Mouse (Mus musculus): ENCODE measurements around the gene Dctn1. TPM values are rescaled to one million over a fixed set of nuclear protein-coding genes. Genes with fewer than 3 reads are reported as not detected.
A peak's percentile ranks its signal among the peaks of the same experiment; 100 is the strongest.

Gene Dctn1
- polyA plus RNA-seq (2012; ENCODE audit: insufficient read depth, insufficient read length, missing spikeins): 87.2 and 98.2 TPM in 2 replicates

GRCm38 (mm10) chr6:83165607-83166242, at the start of gene Dctn1:
Gene Dctn1 (plus strand): TSS chr6:83165920.
- no peak for TF ChIP-seq CTCF (IDR thresholded peaks at IDR 0.05; ENCODE audit: low read depth, low read length)
- no peak for TF ChIP-seq POLR2A (IDR thresholded peaks at IDR 0.05; ENCODE audit: borderline replicate concordance, low read depth, low read length)
- Histone ChIP-seq H3K4me1 (ENCODE audit: control insufficient read depth, insufficient read depth, low read length) (peaks cover 23% of the 10 kb centered on the region), H3K27ac (ENCODE audit: insufficient read depth, low read depth, low read length) (peak within 1 kb of the TSS; percentile 58)

DNA sequence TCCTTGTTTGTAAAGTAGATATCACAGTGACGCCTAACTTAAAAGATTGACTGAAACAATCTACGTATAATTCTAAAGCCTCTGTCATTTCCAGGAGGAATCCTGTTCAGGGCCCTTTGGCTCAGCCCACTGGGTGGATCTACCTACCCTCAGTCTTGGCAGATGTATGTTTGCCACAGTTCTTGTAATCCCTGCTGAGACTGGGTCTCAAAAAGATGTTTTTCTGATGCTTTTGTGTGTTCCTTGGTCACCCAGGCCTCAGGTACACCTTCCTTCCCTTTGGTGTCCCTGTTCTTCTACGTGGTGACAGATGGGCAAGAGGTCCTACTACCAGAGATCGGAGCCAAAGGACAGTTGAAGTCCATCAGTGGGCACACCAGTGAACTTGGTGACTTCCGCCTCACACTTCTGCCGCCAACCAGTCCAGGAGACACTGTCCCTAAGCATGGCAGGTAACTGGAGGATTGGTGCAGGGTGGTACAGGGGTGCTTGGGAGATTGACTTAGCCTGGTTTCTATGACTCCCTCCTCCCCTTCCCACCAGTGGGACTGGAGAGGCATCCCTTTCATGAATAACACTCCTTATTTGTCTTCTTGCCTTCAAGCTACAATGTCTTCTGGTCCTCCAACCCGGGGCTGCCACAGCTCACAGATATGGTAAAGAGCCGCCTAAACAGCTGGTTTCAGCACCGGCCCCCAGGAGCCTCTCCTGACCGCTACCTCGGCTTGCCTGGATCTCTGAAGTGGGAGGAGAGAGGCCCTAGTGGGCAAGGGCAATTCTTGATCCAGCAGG, 49.2 kb upstream of the Dctn1 start:
- peaks cover 16% of the 10 kb centered on the region for H3K4me1 ChIP-seq (ENCODE audit: control insufficient read depth, insufficient read depth, low read length)
- no peak overlapping the region for H3K27ac ChIP-seq (ENCODE audit: insufficient read depth, low read depth, low read length)
- TF ChIP-seq POLR2A (IDR thresholded peaks at IDR 0.05; ENCODE audit: borderline replicate concordance, low read depth, low read length): no peak
- TF ChIP-seq CTCF (IDR thresholded peaks at IDR 0.05; ENCODE audit: low read depth, low read length): no peak
- H3K4me3 ChIP-seq (ENCODE audit: insufficient read depth, low read length): peak overlapping the region; percentile 77

More at GRCm38 (mm10) chr6:83165607-83166242, at the start of gene Dctn1:
- peak within 1 kb of the TSS; percentile 81 for H3K4me3 ChIP-seq (ENCODE audit: insufficient read depth, low read length)

DNA sequence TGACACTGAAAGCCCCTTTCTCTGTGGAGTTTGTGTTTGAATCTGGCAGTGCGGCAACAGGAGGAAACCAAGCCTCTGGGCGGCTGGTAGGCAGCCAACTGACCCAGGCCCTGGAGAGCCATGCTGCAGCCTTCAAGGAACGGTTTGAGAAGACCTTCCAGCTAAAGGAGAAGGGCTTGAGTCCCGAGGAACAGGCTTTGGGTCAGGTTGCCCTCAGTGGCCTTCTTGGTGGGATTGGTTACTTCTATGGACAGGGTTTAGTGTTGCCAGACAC, 48.6 kb upstream of the Dctn1 start:
- TF ChIP-seq POLR2A (IDR thresholded peaks at IDR 0.05; ENCODE audit: borderline replicate concordance, low read depth, low read length): no peak
- no peak for TF ChIP-seq CTCF (IDR thresholded peaks at IDR 0.05; ENCODE audit: low read depth, low read length)
- no peak overlapping the region for H3K4me3 ChIP-seq (ENCODE audit: insufficient read depth, low read length)
- H3K4me1 ChIP-seq (ENCODE audit: control insufficient read depth, insufficient read depth, low read length): peaks cover 16% of the 10 kb centered on the region
- no peak overlapping the region for H3K27ac ChIP-seq (ENCODE audit: insufficient read depth, low read depth, low read length)

DNA sequence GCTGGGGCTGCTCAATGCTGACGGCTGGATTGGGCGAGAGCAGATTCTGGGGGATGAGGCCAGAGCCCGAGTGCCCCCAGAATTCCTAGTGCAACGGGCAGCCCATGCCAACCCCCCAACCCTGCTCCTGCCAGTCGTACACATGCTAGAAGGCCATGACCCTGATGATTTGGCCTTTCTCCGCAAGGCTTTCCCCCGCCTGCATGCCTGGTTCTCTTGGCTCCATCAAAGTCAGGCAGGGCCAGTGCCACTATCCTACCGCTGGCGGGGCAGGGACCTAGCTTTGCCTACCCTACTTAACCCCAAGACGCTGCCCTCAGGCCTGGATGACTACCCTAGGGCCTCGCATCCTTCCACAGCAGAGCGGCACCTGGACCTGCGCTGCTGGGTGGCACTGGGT, 48.1 kb upstream of the Dctn1 start:
- no peak for TF ChIP-seq CTCF (IDR thresholded peaks at IDR 0.05; ENCODE audit: low read depth, low read length)
- no peak for TF ChIP-seq POLR2A (IDR thresholded peaks at IDR 0.05; ENCODE audit: borderline replicate concordance, low read depth, low read length)
- H3K4me1 ChIP-seq (ENCODE audit: control insufficient read depth, insufficient read depth, low read length): peaks cover 21% of the 10 kb centered on the region
- no peak overlapping the region for H3K27ac ChIP-seq (ENCODE audit: insufficient read depth, low read depth, low read length)
- no peak overlapping the region for H3K4me3 ChIP-seq (ENCODE audit: insufficient read depth, low read length)

DNA sequence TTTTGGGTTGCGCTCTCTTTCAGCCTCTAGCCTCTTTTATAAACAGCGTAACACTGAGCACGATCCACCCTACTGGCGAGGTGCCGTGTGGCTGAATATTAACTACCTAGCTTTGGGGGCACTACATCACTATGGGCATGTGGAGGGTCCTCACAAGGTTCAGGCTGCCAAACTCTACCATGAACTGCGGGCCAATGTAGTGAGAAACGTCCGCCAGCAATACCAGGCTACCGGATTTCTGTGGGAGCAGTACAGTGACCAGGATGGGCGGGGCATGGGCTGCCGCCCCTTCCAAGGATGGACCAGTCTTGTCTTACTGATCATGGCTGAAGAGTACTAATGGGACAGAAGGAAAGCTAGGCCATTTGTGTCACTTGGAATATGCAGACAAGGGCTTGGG, 47.4 kb upstream of the Dctn1 start:
- Histone ChIP-seq H3K27ac (ENCODE audit: insufficient read depth, low read depth, low read length) (no peak overlapping the region), H3K4me3 (ENCODE audit: insufficient read depth, low read length) (no peak overlapping the region), H3K4me1 (ENCODE audit: control insufficient read depth, insufficient read depth, low read length) (peaks cover 21% of the 10 kb centered on the region)
- no peak for TF ChIP-seq CTCF (IDR thresholded peaks at IDR 0.05; ENCODE audit: low read depth, low read length)
- no peak for TF ChIP-seq POLR2A (IDR thresholded peaks at IDR 0.05; ENCODE audit: borderline replicate concordance, low read depth, low read length)

GRCm38 (mm10) chr6:83118825-83119733, 46.6 kb upstream of the Dctn1 start:
- Histone ChIP-seq H3K4me3 (ENCODE audit: insufficient read depth, low read length) (no peak overlapping the region), H3K4me1 (ENCODE audit: control insufficient read depth, insufficient read depth, low read length) (peaks cover 22% of the 10 kb centered on the region), H3K27ac (ENCODE audit: insufficient read depth, low read depth, low read length) (no peak overlapping the region)
- TF ChIP-seq POLR2A (IDR thresholded peaks at IDR 0.05; ENCODE audit: borderline replicate concordance, low read depth, low read length) (no peak), CTCF (IDR thresholded peaks at IDR 0.05; ENCODE audit: low read depth, low read length) (no peak)

DNA sequence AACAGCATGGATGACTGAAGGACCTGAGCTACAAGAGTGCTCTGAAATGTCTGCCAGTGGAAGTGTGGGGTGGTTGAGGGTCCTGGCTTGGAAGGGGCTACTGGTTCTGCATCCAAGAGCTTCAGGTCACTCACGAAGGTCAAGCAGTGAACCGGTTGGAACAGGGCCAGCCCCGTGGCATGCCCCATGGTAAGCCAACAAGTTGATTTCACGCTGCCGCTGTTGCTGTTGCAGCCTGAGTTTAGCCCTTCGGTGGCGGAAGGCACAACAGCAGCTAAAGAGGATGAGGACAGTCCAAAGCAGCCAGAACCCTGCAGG, 46.0 kb upstream of the Dctn1 start:
- Histone ChIP-seq H3K27ac (ENCODE audit: insufficient read depth, low read depth, low read length) (no peak overlapping the region), H3K4me3 (ENCODE audit: insufficient read depth, low read length) (no peak overlapping the region), H3K4me1 (ENCODE audit: control insufficient read depth, insufficient read depth, low read length) (peaks cover 20% of the 10 kb centered on the region)
- TF ChIP-seq POLR2A (IDR thresholded peaks at IDR 0.05; ENCODE audit: borderline replicate concordance, low read depth, low read length): no peak
- no peak for TF ChIP-seq CTCF (IDR thresholded peaks at IDR 0.05; ENCODE audit: low read depth, low read length)

DNA sequence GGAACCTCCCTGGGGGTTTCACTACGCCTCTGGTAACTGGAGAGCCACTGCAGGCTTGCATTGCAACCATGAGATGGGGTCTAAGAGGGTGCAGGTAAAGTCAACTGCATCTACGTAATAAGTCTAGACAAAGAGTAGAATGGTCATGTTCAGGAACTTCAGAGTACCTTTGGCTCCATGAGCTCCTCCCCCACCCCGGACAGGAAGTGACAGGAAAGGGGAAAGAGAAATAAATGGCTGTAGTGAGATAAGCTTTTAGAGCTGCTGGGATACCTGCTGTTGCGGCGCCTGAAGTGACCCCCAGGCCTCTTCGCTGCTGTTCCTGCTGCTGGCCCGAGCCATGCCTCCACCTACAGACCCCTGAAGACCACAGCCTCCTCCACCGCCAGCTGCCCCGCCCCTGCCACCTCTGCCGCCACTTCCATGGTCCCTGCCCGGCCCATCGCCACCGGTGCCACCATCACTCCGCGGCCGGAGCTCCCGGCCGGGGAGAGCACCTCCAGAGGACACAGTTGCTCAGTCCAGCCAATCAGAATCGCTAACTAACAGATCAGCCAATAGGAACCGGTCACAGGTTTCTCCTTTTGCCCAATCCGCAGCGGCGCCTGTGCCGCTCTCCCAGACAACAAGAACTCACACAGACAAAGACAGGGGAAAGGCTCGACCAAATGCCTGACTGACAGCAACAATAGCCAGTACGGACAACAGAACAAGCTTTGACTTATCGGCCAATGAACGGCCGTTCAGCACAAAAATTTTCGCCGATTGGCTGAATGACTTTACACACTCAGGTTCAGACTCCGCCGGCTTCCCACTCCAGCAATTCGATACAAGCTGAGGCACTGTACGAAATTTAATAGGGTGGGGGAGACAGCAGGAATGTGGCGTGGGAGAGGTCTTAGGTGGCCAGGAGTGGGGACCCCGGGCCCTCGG, 44.5 kb upstream of the Dctn1 start, which contains the start of gene Wbp1:
Gene Wbp1 (minus strand): TSS at position 630 of the 933 bp plus-strand sequence.
- no peak for TF ChIP-seq POLR2A (IDR thresholded peaks at IDR 0.05; ENCODE audit: borderline replicate concordance, low read depth, low read length)
- TF ChIP-seq CTCF (IDR thresholded peaks at IDR 0.05; ENCODE audit: low read depth, low read length): no peak
- peak within 1 kb of the TSS; percentile 40 for H3K27ac ChIP-seq (ENCODE audit: insufficient read depth, low read depth, low read length)
- peak within 1 kb of the TSS; percentile 67 for H3K4me3 ChIP-seq (ENCODE audit: insufficient read depth, low read length)
- peaks cover 20% of the 10 kb centered on the region for H3K4me1 ChIP-seq (ENCODE audit: control insufficient read depth, insufficient read depth, low read length)
